Mouse (Mus musculus): ENCODE results near the gene Med20.

DNA sequence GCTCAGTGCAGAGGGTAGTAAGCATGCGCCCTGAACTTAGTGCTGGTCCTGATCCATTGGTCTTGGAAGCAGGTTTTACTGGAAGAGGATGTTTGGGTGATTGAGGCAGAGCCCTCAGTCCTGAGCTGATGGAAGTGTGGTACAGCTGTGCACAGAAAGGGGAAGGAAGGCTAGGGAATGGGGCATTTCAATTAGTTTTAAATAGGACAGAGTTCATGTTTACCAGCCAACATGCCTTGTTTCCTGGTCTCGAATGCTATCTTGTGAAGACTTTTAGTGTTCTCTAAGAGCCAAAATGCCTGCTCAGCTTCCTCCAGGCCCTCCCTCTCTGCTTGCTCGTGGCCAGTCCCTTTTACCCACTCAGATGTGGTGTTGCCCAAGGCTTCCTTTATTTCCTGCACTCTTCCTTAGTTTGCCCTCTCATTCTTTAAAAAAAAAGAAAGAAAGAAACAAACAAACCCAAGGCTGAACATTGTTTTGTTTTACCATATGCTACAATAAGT lies 47.4 kb downstream of the Med20 start:
- TF ChIP-seq USF1 (IDR thresholded peaks at IDR 0.05; ENCODE audit: low read depth, low read length) (no peak), EP300 (IDR thresholded peaks at IDR 0.05; ENCODE audit: low read depth in 1 of 2, low read length in 2 of 2) (no peak), CTCF (IDR thresholded peaks at IDR 0.05 in 2 of 3, conservative IDR thresholded peaks at IDR 0.05 in 1 of 3; ENCODE audit: control insufficient read depth in 1 of 3, insufficient read depth in 1 of 3, low read depth in 2 of 3, low read length in 3 of 3, poor library complexity in 1 of 3, severe bottlenecking in 1 of 3) (no peak), POLR2AphosphoS2 (IDR thresholded peaks at IDR 0.05; ENCODE audit: low read length) (no peak), POLR2A (IDR thresholded peaks at IDR 0.05; ENCODE audit: control insufficient read depth in 1 of 2, insufficient read depth in 1 of 2, low read depth in 1 of 2, low read length in 2 of 2, poor library complexity in 1 of 2) (no peak), HCFC1 (IDR thresholded peaks at IDR 0.05; ENCODE audit: low read depth, low read length) (no peak), NELFE (IDR thresholded peaks at IDR 0.05; ENCODE audit: low read depth, low read length) (no peak), MEF2A (IDR thresholded peaks at IDR 0.05; ENCODE audit: extremely low read depth, insufficient replicate concordance, low read depth, low read length, poor library complexity, severe bottlenecking) (no peak), SIN3A (IDR thresholded peaks at IDR 0.05; ENCODE audit: low read length) (no peak)
